Mouse (Mus musculus): Measurements from ENCODE around the gene Ak1. TPM values are rescaled to one million over a fixed set of nuclear protein-coding genes. Genes with fewer than 3 reads are reported as not detected.
A peak's percentile ranks its signal among the peaks of the same experiment; 100 is the strongest.

The Ak1 gene
- total RNA-seq, 1 experiment: 90.8 TPM

DNA sequence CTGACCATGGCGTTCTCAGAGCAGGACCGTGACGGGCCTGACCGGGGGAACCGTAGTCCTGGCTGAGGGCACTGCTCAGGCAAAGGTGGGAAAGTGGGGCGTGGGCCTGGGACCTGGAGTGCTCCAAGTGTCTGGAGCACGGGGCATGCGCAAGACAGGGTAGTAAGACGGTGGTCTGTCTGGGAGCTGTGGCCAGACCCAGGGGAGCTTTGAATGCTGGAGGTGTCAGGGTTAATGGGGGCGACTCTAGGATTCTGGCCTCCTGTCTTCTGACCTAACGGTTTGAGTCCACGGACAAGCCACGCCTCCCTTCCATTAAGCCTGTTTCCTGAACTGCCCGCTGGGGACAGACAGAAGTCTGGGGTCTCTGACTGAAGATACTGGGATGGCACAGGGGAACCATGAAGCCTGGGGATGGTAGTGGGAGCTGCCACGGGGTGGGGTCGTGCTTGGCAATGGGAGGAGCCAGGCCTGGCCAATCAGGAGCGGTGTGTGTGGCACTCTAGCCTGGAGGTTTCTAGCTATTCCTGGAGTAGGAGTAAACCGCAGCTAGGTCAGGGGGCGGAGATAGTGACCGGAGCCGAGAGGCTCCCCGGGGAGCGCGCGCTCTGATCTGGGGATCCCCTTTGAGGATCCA lies 13.3 kb upstream of the Ak1 start:
- Histone ChIP-seq H3K9me3 (ENCODE audit: control insufficient read depth, insufficient read depth, low read depth, low read length) (no peaks in the 10 kb centered on the region), H3K36me3 (ENCODE audit: control insufficient read depth, insufficient read depth, low read length, poor library complexity, severe bottlenecking) (peaks cover 5% of the 10 kb centered on the region; the same call in 1 of the 2 replicates), H3K4me3 (ENCODE audit: insufficient read depth in 1 of 2, low read depth in 1 of 2, low read length in 2 of 2, poor library complexity in 1 of 2, severe bottlenecking in 1 of 2) (peak overlapping the region; percentile 84 to 95), H3K9ac (ENCODE audit: insufficient read depth, low read depth, low read length, poor library complexity, severe bottlenecking) (peak overlapping the region; percentile 31; the same call in 1 of the 2 replicates), H3K4me1 (ENCODE audit: control insufficient read depth in 2 of 2, insufficient read depth in 2 of 2, low read length in 2 of 2, poor library complexity in 1 of 2) (peaks cover 4 to 22% of the 10 kb centered on the region in 2 experiments; a peak in 3 of 4 replicates), H3K27ac (ENCODE audit: insufficient read depth, low read depth, low read length, poor library complexity, severe bottlenecking) (peak overlapping the region; percentile 0; the same call in 1 of the 2 replicates)
- TF ChIP-seq HCFC1 (IDR thresholded peaks at IDR 0.05; ENCODE audit: borderline replicate concordance, insufficient read depth, low read length) (no peak), MAFK (IDR thresholded peaks at IDR 0.05; ENCODE audit: insufficient read depth, low read depth, low read length) (no peak), ZC3H11A (IDR thresholded peaks at IDR 0.05; ENCODE audit: borderline replicate concordance, low read depth, low read length) (no peak), ZNF384 (IDR thresholded peaks at IDR 0.05; ENCODE audit: low read depth, low read length) (no peak), CHD2 (IDR thresholded peaks at IDR 0.05; ENCODE audit: low read depth, low read length) (no peak)
- in situ Hi-C loops (cut with MboI; ENCODE audit: low sequenced_read_pairs in 2 of 2, unreplicated experiment in 2 of 2): no loop called here
- peak; percentile 57 for DNase-seq (ENCODE audit: low read depth, low spot score)

DNA sequence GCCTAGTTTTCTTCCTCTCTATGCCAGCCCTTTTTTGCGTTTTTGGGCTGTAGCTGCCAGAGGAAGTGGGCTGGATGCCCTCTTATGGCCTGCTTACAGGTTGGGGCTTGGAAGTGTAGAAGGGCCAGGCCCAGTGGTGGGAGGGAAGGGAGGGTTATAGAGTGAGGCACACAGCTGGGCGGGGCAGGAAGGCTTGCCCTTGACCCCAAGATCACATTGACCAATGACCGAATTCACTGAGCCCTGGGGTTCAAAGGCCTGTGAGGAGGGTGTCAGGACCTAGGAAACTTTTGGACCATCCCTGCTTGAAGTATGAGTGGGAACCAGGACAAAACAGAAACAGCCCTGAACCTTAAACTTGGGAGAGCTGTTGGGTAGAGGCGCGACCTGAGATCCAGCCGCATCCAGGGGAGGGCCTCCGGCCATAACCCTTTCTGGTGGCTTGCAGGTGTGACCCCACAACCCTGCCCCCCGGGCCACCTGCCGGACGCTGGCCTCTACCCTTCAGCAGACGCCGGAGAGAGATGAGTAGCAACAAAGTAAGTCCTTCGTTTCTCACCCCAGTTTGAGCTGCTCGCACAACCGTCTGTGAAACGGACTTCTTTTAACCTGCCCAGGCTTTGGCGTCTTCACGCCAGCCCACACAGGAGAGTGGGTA lies 12.7 kb upstream of the Ak1 start:
- no peak for TF ChIP-seq MAFK (IDR thresholded peaks at IDR 0.05; ENCODE audit: insufficient read depth, low read depth, low read length)
- TF ChIP-seq ZNF384 (IDR thresholded peaks at IDR 0.05; ENCODE audit: low read depth, low read length): no peak
- TF ChIP-seq HCFC1 (IDR thresholded peaks at IDR 0.05; ENCODE audit: borderline replicate concordance, insufficient read depth, low read length): no peak
- TF ChIP-seq CHD2 (IDR thresholded peaks at IDR 0.05; ENCODE audit: low read depth, low read length): no peak
- TF ChIP-seq ZC3H11A (IDR thresholded peaks at IDR 0.05; ENCODE audit: borderline replicate concordance, low read depth, low read length): no peak
- H3K4me3 ChIP-seq (ENCODE audit: insufficient read depth in 1 of 2, low read depth in 1 of 2, low read length in 2 of 2, poor library complexity in 1 of 2, severe bottlenecking in 1 of 2): peak overlapping the region; percentile 84 to 95
- peaks cover 4 to 22% of the 10 kb centered on the region in 2 experiments; a peak in 3 of 4 replicates for H3K4me1 ChIP-seq (ENCODE audit: control insufficient read depth in 2 of 2, insufficient read depth in 2 of 2, low read length in 2 of 2, poor library complexity in 1 of 2)
- H3K36me3 ChIP-seq (ENCODE audit: control insufficient read depth, insufficient read depth, low read length, poor library complexity, severe bottlenecking): peaks cover 6% of the 10 kb centered on the region; the same call in 1 of the 2 replicates
- in situ Hi-C loops (cut with MboI; ENCODE audit: low sequenced_read_pairs in 2 of 2, unreplicated experiment in 2 of 2): no loop called here
- H3K9ac ChIP-seq (ENCODE audit: insufficient read depth, low read depth, low read length, poor library complexity, severe bottlenecking): peak overlapping the region; percentile 14; the same call in 1 of the 2 replicates
- peak; percentile 37 for DNase-seq (ENCODE audit: low read depth, low spot score)
- H3K9me3 ChIP-seq (ENCODE audit: control insufficient read depth, insufficient read depth, low read depth, low read length): no peaks in the 10 kb centered on the region
- H3K27ac ChIP-seq (ENCODE audit: insufficient read depth, low read depth, low read length, poor library complexity, severe bottlenecking): peak overlapping the region; percentile 0; the same call in 1 of the 2 replicates

DNA sequence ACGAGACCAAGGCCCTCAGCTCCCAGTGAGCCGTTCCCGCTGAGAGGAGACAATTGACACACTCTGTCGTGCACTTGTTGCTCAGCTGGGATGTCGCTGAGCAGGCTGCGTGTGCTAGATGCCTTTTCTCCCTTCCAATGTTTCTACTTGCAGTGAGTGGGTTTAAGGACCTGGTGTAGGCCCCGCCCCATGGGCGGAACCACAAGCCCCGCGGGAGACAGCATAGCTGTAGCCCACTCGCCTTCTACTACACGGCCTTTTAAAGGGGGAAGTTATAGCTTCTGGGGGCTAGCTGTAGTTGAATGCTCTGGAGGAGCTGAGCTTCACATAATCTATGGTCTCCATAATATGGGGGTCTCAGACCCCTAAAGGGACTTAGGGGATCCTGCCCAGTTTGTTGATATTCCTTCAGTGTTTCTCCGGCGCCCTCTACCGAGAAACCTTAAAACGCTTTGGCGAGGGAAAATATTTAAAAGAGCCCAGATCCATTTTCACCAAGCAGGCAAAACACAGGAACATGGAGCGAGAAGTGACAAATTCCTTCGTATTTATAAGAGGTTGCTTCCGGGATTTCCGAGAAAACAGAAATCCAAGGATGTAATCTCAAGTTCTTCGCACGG lies 10.8 kb upstream of the Ak1 start:
- Histone ChIP-seq H3K4me3 (ENCODE audit: insufficient read depth in 1 of 2, low read depth in 1 of 2, low read length in 2 of 2, poor library complexity in 1 of 2, severe bottlenecking in 1 of 2) (peak overlapping the region; percentile 41 to 43; a peak in 3 of 4 replicates), H3K9me3 (ENCODE audit: control insufficient read depth, insufficient read depth, low read depth, low read length) (no peaks in the 10 kb centered on the region), H3K36me3 (ENCODE audit: control insufficient read depth, insufficient read depth, low read length, poor library complexity, severe bottlenecking) (peaks cover 12% of the 10 kb centered on the region; the same call in 1 of the 2 replicates), H3K27ac (ENCODE audit: insufficient read depth, low read depth, low read length, poor library complexity, severe bottlenecking) (no peak overlapping the region), H3K4me1 (ENCODE audit: control insufficient read depth in 2 of 2, insufficient read depth in 2 of 2, low read length in 2 of 2, poor library complexity in 1 of 2) (peaks cover 5 to 24% of the 10 kb centered on the region in 2 experiments; a peak in 3 of 4 replicates), H3K9ac (ENCODE audit: insufficient read depth, low read depth, low read length, poor library complexity, severe bottlenecking) (no peak overlapping the region)
- in situ Hi-C loops (cut with MboI; ENCODE audit: low sequenced_read_pairs in 2 of 2, unreplicated experiment in 2 of 2): no loop called here
- TF ChIP-seq ZNF384 (IDR thresholded peaks at IDR 0.05; ENCODE audit: low read depth, low read length) (no peak), ZC3H11A (IDR thresholded peaks at IDR 0.05; ENCODE audit: borderline replicate concordance, low read depth, low read length) (no peak), HCFC1 (IDR thresholded peaks at IDR 0.05; ENCODE audit: borderline replicate concordance, insufficient read depth, low read length) (no peak), CHD2 (IDR thresholded peaks at IDR 0.05; ENCODE audit: low read depth, low read length) (no peak), MAFK (IDR thresholded peaks at IDR 0.05; ENCODE audit: insufficient read depth, low read depth, low read length) (no peak)
- DNase-seq (ENCODE audit: low read depth, low spot score): peak; percentile 52

DNA sequence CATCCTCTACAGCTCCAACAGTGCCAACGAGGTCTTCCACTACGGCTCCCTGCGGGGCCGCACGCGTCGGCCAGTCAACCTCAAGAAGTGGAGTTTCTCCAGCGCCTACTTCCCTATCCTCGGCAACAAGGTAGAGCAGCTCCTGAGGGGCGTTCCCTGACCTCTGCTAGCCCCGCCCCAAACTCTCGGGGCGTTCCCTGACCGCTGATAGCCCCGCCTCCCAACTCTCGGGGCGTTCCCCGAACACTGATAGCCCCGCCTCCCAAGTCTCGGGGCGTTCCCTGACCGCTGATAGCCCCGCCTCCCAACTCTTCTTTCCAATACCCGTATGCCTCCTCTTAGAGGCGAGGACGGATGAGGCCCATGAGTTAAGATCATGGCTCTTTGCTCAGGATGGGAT lies 9.3 kb upstream of the Ak1 start:
- no peaks in the 10 kb centered on the region for H3K9me3 ChIP-seq (ENCODE audit: control insufficient read depth, insufficient read depth, low read depth, low read length)

More for the DNA sequence above, 9.3 kb upstream of the Ak1 start:
- in situ Hi-C loops (cut with MboI; ENCODE audit: low sequenced_read_pairs in 2 of 2, unreplicated experiment in 2 of 2): no loop called here
- TF ChIP-seq CHD2 (IDR thresholded peaks at IDR 0.05; ENCODE audit: low read depth, low read length) (no peak), MAFK (IDR thresholded peaks at IDR 0.05; ENCODE audit: insufficient read depth, low read depth, low read length) (no peak), ZC3H11A (IDR thresholded peaks at IDR 0.05; ENCODE audit: borderline replicate concordance, low read depth, low read length) (no peak), HCFC1 (IDR thresholded peaks at IDR 0.05; ENCODE audit: borderline replicate concordance, insufficient read depth, low read length) (no peak), ZNF384 (IDR thresholded peaks at IDR 0.05; ENCODE audit: low read depth, low read length) (no peak)
- no peak overlapping the region for H3K9ac ChIP-seq (ENCODE audit: insufficient read depth, low read depth, low read length, poor library complexity, severe bottlenecking)
- H3K27ac ChIP-seq (ENCODE audit: insufficient read depth, low read depth, low read length, poor library complexity, severe bottlenecking): no peak overlapping the region
- peak overlapping the region in 1 of 2 experiments; percentile 24; a peak in 1 of 4 replicates for H3K4me3 ChIP-seq (ENCODE audit: insufficient read depth in 1 of 2, low read depth in 1 of 2, low read length in 2 of 2, poor library complexity in 1 of 2, severe bottlenecking in 1 of 2)
- peak; percentile 84 for DNase-seq (ENCODE audit: low read depth, low spot score)
- peaks cover 5 to 23% of the 10 kb centered on the region in 2 experiments; a peak in 3 of 4 replicates for H3K4me1 ChIP-seq (ENCODE audit: control insufficient read depth in 2 of 2, insufficient read depth in 2 of 2, low read length in 2 of 2, poor library complexity in 1 of 2)
- peaks cover 18% of the 10 kb centered on the region; the same call in 1 of the 2 replicates for H3K36me3 ChIP-seq (ENCODE audit: control insufficient read depth, insufficient read depth, low read length, poor library complexity, severe bottlenecking)

Data from ES-E14 (cell line).